Comparison of ENCODE assay signal across 8 mouse cellular contexts in genomic region chr17:68273527-68273926, GRCm38 (mm10). TPM values are rescaled to one million over a fixed set of nuclear protein-coding genes. Genes with fewer than 3 reads are reported as not detected.
DNase-seq lines count a peak whose midpoint lies in the region; ATAC-seq lines count a peak whose summit lies in the region.

Gene L3mbtl4, plus strand, starts transcription at chr17:68273797.

- peaks cover 5% of the 10 kb centered on the region for H3K4me1 ChIP-seq in midbrain, embryonic 16.5 days (ENCODE audit: control insufficient read depth, insufficient read depth, low read length)

- peak within 1 kb of the TSS; percentile 63 for H3K4me3 ChIP-seq in midbrain, embryonic 16.5 days (ENCODE audit: low read depth, low read length)

- H3K36me3 ChIP-seq in midbrain, embryonic 16.5 days (ENCODE audit: control insufficient read depth, insufficient read depth, low read length): no peaks in the 10 kb centered on the region

- no peaks in the 10 kb centered on the region for H3K9me3 ChIP-seq in midbrain, embryonic 16.5 days (replicated peaks; ENCODE audit: control insufficient read depth, low read length, poor library complexity, severe bottlenecking)

- peak within 1 kb of the TSS; percentile 79 for H3K4me2 ChIP-seq in midbrain, embryonic 16.5 days (ENCODE audit: low read length)

- H3K27me3 ChIP-seq in midbrain, embryonic 16.5 days (ENCODE audit: control insufficient read depth, insufficient read depth, low read depth, low read length): no peaks in the 10 kb centered on the region; the same call in 1 of the 2 replicates

- H3K9ac ChIP-seq in midbrain, embryonic 16.5 days (ENCODE audit: low read depth, low read length): peak within 1 kb of the TSS; percentile 64

- peak; percentile 95 for ATAC-seq in midbrain, embryonic 16.5 days

- intact Hi-C loops in left cerebral cortex, postnatal 14 days (cut with DNase I): no loop called here

- no peak within 1 kb of the TSS for H3K27ac ChIP-seq in midbrain, embryonic 16.5 days (ENCODE audit: low read length)

- WGBS in midbrain, embryonic 16.5 days: under 1% methylated on average over 26 of the region's 29 CpGs

- peak; percentile 17 for DNase-seq in lung, postnatal 10 days
- no peak for DNase-seq in lung, postnatal 36 days
- peak; percentile 58 to 71 for DNase-seq in cerebellum, postnatal 25 days
- DNase-seq in frontal cortex, postnatal 36 days (ENCODE audit: low spot score in 2 of 2): peak; percentile 17 to 36
- DNase-seq in left cerebral cortex, postnatal 14 days (ENCODE audit: low spot score in 2 of 2): peak; percentile 23 to 41
- DNase-seq in layer of hippocampus, adult 9-10 months (ENCODE audit: low spot score): no peak
- DNase-seq in spleen, postnatal 10 days (ENCODE audit: low spot score in 2 of 2): no peak

RNA-seq across cellular contexts. Expression of gene L3mbtl4, which starts in this region (rescaled TPM):
- 1 to 10 TPM; 3.9 to 5.0 TPM for total RNA-seq in left cerebral cortex, postnatal 14 days (2021)
- polyA plus RNA-seq in midbrain, embryonic 16.5 days (2015; fragmentation: Nextera tagmentation; extraction: Ambion mirVana): 4.6 and 6.5 TPM in 2 replicates

Comparison
In these comparisons a context has a peak if more than half of its experiments do, and no peak if none do; other contexts are left out.
1. DNase-seq: peak in lung, postnatal 10 days (single experiment), cerebellum, postnatal 25 days (2 of 2), frontal cortex, postnatal 36 days (2 of 2) and left cerebral cortex, postnatal 14 days (2 of 2); none in lung, postnatal 36 days (single experiment), layer of hippocampus, adult 9-10 months (single experiment) and spleen, postnatal 10 days (0 of 2).